Mouse (Mus musculus) forebrain, embryonic 16.5 days (tissue): ENCODE results near the gene Madcam1. TPM values are rescaled to one million over a fixed set of nuclear protein-coding genes. Genes with fewer than 3 reads are reported as not detected.

Experiments
- ATAC-seq: fragments of 200-750 bp; cut with Nextera tagmentation; 2 replicates; pipeline ENCODE4 v1.8.0; 2017; ENCODE audit warnings: mild to moderate bottlenecking, moderate library complexity
- H3K27ac ChIP-seq: fragments of 300-500 bp; sonication (generic); 2 replicates; pipeline ENCODE4 v1.5.1; 2014; ENCODE audit warnings: low read length, control low read depth
- H3K27me3 ChIP-seq: fragments of 300-500 bp; sonication (generic); replicated peaks from 2 replicates; pipeline ENCODE4 v1.6.1; 2014; ENCODE audit warnings: low read length; ENCODE audit not compliant: control insufficient read depth, insufficient read depth
- H3K36me3 ChIP-seq: fragments of 300-500 bp; sonication (generic); 2 replicates; pipeline ENCODE4 v1.6.1; 2014; ENCODE audit not compliant: control insufficient read depth, insufficient read depth
- H3K4me1 ChIP-seq: fragments of 300-500 bp; sonication (generic); replicated peaks from 2 replicates; pipeline ENCODE4 v1.6.1; 2014; ENCODE audit warnings: low read length; ENCODE audit not compliant: control insufficient read depth, insufficient read depth
- H3K4me2 ChIP-seq: fragments of 300-500 bp; sonication (generic); 2 replicates; pipeline ENCODE4 v1.6.1; 2014; ENCODE audit warnings: mild to moderate bottlenecking, low read length, control low read depth
- H3K4me3 ChIP-seq: fragments of 300-500 bp; sonication (generic); replicated peaks from 2 replicates; pipeline ENCODE4 v1.5.1; 2014; ENCODE audit warnings: mild to moderate bottlenecking, low read length, control low read depth
- H3K9ac ChIP-seq: fragments of 300-500 bp; sonication (generic); replicated peaks from 2 replicates; pipeline ENCODE4 v1.6.1; 2014; ENCODE audit warnings: low read depth, low read length, control low read depth
- H3K9me3 ChIP-seq: fragments of 300-500 bp; sonication (generic); 2 replicates; pipeline ENCODE4 v1.6.1; 2016; ENCODE audit warnings: low read length; ENCODE audit not compliant: control insufficient read depth
- WGBS: fragments of 180-500 bp; shearing (Covaris S2); extraction: QIAGEN DNeasy Blood & Tissue Kit; methylation state at CpG from one replicate; pipeline ENCODE4 v1.1.7; 2014; 5-methylcytosine and 5-hydroxymethylcytosine counted together
- polyA plus RNA-seq: library from polyadenylated mRNA; unstranded; fragments of >200 nt; fragmentation: Nextera tagmentation; extraction: Ambion mirVana; gene quantifications from 2 replicates; pipeline ENCODE4 v1.2.1, GENCODE M21; 2015

Madcam1 gene
- 0.57 and 1.0 TPM in 2 replicates for polyA plus RNA-seq

DNA sequence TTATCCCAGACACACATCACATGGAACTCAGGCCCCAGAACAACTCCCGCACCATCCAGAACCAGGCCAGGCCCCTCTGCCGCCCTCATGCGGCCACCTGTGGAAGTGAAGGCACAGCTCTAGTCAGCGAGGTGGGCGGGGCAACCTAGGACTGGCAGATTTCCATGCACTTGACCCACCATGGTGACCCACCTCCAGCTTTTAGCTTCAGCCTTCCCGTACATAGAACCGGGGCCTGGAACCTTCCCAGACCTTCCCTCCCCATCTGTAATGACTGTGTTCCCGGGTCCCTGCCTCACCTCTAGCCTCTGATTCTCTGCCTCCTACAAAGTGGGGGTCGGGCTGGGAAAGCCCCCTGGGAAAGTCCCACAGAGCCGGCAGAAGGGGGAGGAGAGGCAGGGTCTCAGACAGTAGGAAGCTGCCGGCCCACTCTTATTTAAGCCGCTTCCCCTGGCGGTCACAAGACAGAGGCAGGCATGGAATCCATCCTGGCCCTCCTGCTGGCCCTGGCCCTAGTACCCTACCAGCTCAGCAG lies at the start of gene Madcam1:
TSS of gene Madcam1 (plus strand) at position 429 of the 535 bp plus-strand sequence.
- Histone ChIP-seq H3K9me3 (no peaks in the 10 kb centered on the region), H3K4me3 (no peak within 1 kb of the TSS), H3K27ac (no peak within 1 kb of the TSS), H3K36me3 (no peaks in the 10 kb centered on the region), H3K27me3 (no peaks in the 10 kb centered on the region), H3K4me1 (peaks cover 7% of the 10 kb centered on the region), H3K4me2 (no peak within 1 kb of the TSS), H3K9ac (no peak within 1 kb of the TSS)
- 12% methylated on average over 13 of the region's 13 CpGs for WGBS
- ATAC-seq, result no peak

DNA sequence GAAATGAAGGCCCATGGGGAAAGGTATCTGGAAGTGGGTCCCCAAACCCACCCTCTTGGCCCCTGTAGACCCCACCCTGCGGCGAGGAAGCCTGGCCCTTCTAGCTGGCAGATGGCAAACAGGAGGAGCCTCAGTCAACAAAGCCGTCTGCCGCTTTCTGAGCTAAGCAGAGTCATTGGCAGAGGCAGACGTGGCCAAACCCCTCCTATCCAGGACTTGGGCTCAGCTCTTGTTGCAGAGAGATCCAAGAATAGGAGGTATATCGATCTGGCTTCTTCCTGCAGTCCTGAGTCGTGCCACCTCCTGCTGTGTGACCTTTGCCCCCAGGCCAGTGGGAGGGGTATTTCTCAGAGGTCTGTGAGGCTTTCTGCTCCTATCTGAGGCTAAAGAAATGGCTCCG lies 48.5 kb upstream of the Madcam1 start:
- Histone ChIP-seq H3K27me3 (peaks cover 19% of the 10 kb centered on the region), H3K4me1 (peaks cover 21% of the 10 kb centered on the region), H3K4me2 (no peak overlapping the region), H3K36me3 (no peaks in the 10 kb centered on the region), H3K27ac (no peak overlapping the region), H3K4me3 (no peak overlapping the region), H3K9ac (no peak overlapping the region), H3K9me3 (no peaks in the 10 kb centered on the region)
- 8% methylated on average over 8 of the region's 8 CpGs for WGBS
- ATAC-seq, result peak; percentile 19; the same call in 1 of the 2 replicates

GRCm38 (mm10) chr10:79616376-79616775 lies 48.0 kb upstream of the Madcam1 start:
- peaks cover 21% of the 10 kb centered on the region for H3K4me1 ChIP-seq
- H3K4me2 ChIP-seq, result no peak overlapping the region
- ATAC-seq, result no peak
- H3K9me3 ChIP-seq, result no peaks in the 10 kb centered on the region
- H3K36me3 ChIP-seq, result no peaks in the 10 kb centered on the region
- H3K9ac ChIP-seq, result no peak overlapping the region
- H3K27me3 ChIP-seq, result peaks cover 16% of the 10 kb centered on the region
- 83% methylated on average over 5 of the region's 5 CpGs for WGBS
- no peak overlapping the region for H3K27ac ChIP-seq
- no peak overlapping the region for H3K4me3 ChIP-seq

DNA sequence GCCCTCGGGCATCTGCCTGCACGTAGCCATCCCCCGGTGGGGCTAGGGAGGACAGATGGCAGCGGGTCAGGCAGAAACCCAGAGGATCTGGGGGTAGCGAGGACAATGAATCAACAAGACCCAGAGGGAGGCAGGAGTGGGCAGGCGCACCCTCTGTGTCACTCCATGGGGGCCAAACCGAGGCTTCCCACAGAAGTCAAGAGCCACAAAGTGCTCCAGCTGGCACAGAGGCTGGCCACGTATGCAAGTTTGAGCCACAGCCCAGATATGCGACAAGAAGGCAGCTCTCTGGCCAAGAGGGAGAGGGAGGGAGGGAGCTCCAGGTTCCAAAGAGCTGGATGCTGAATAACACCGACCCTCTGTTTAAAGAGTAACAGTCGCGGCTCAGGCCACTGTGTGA lies 40.4 kb upstream of the Madcam1 start:
- Histone ChIP-seq H3K27me3 (no peaks in the 10 kb centered on the region), H3K27ac (no peak overlapping the region), H3K4me1 (peaks cover 7% of the 10 kb centered on the region), H3K9me3 (no peaks in the 10 kb centered on the region), H3K4me3 (no peak overlapping the region), H3K36me3 (no peaks in the 10 kb centered on the region), H3K9ac (no peak overlapping the region), H3K4me2 (no peak overlapping the region)
- WGBS, result 60% methylated on average over 12 of the region's 12 CpGs
- no peak for ATAC-seq

DNA sequence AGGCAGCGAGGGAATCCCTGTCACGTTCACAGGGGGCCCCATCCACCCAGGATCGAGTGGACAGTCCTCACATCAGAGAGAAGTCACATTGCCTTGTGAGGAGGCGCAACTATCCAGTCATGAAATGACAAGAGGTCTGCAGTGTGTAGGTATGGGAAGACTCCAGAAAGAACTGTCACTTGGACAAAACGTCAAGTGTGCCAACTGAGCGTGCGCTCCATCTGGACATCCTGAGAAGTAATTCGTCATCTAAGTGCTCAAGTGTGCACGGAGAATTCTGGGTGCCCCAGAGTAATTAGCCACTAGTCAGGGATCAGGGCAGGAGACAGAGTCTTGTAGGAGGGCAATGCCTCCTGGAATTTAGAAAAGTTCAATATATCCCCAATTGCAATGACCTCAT lies 39.0 kb upstream of the Madcam1 start:
- H3K4me3 ChIP-seq, result no peak overlapping the region
- WGBS, result 76% methylated on average over 9 of the region's 9 CpGs
- no peaks in the 10 kb centered on the region for H3K9me3 ChIP-seq
- no peaks in the 10 kb centered on the region for H3K36me3 ChIP-seq
- no peak for ATAC-seq
- H3K9ac ChIP-seq, result no peak overlapping the region
- H3K27ac ChIP-seq, result no peak overlapping the region
- H3K27me3 ChIP-seq, result no peaks in the 10 kb centered on the region
- peaks cover 7% of the 10 kb centered on the region for H3K4me1 ChIP-seq
- no peak overlapping the region for H3K4me2 ChIP-seq

DNA sequence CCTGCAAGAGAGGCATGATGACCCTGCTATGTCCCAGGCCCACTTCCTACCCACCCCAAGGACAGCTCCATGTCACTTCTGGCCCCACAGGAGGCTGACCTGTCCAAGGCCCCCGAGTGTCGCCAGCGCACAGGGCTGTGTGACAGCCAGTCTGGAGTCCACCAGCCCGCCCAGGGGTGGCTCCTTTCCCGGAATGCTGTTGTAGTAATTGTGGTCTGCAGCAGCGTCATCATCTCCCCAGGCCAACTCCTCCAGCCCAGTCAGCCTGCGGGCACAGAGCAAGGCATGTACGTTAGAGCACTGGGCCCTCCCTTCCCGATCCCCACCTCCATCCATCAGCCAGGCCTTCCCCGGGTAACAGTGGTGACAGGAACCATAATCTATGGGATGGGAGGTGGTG lies 38.2 kb upstream of the Madcam1 start:
- ATAC-seq, result no peak
- H3K4me2 ChIP-seq, result no peak overlapping the region
- H3K4me1 ChIP-seq, result peaks cover 7% of the 10 kb centered on the region
- 90% methylated on average over 10 of the region's 10 CpGs for WGBS
- H3K27me3 ChIP-seq, result no peaks in the 10 kb centered on the region
- H3K36me3 ChIP-seq, result no peaks in the 10 kb centered on the region
- H3K4me3 ChIP-seq, result no peak overlapping the region
- H3K9me3 ChIP-seq, result no peaks in the 10 kb centered on the region
- no peak overlapping the region for H3K9ac ChIP-seq
- no peak overlapping the region for H3K27ac ChIP-seq

GRCm38 (mm10) chr10:79628377-79628776 lies 36.0 kb upstream of the Madcam1 start:
- no peaks in the 10 kb centered on the region for H3K36me3 ChIP-seq
- peak overlapping the region; percentile 39; the same call in 1 of the 2 replicates for H3K27ac ChIP-seq
- no peak overlapping the region for H3K4me2 ChIP-seq
- peak; percentile 74 for ATAC-seq
- no peak overlapping the region for H3K4me3 ChIP-seq
- H3K27me3 ChIP-seq, result no peaks in the 10 kb centered on the region
- no peaks in the 10 kb centered on the region for H3K9me3 ChIP-seq
- no peak overlapping the region for H3K9ac ChIP-seq
- H3K4me1 ChIP-seq, result peaks cover 7% of the 10 kb centered on the region
- 55% methylated on average over 5 of the region's 5 CpGs for WGBS

- ATAC-seq, result no peak; the same call in 1 of the 2 replicates
- Histone ChIP-seq H3K4me2 (no peak overlapping the region), H3K36me3 (no peaks in the 10 kb centered on the region), H3K4me3 (no peak overlapping the region), H3K9ac (no peak overlapping the region), H3K27me3 (no peaks in the 10 kb centered on the region), H3K9me3 (no peaks in the 10 kb centered on the region), H3K27ac (no peak overlapping the region; the same call in 1 of the 2 replicates), H3K4me1 (peaks cover 7% of the 10 kb centered on the region)
- 43% methylated on average over 4 of the region's 4 CpGs for WGBS
Observed at GRCm38 (mm10) chr10:79631432-79631831, 32.9 kb upstream of the Madcam1 start.

DNA sequence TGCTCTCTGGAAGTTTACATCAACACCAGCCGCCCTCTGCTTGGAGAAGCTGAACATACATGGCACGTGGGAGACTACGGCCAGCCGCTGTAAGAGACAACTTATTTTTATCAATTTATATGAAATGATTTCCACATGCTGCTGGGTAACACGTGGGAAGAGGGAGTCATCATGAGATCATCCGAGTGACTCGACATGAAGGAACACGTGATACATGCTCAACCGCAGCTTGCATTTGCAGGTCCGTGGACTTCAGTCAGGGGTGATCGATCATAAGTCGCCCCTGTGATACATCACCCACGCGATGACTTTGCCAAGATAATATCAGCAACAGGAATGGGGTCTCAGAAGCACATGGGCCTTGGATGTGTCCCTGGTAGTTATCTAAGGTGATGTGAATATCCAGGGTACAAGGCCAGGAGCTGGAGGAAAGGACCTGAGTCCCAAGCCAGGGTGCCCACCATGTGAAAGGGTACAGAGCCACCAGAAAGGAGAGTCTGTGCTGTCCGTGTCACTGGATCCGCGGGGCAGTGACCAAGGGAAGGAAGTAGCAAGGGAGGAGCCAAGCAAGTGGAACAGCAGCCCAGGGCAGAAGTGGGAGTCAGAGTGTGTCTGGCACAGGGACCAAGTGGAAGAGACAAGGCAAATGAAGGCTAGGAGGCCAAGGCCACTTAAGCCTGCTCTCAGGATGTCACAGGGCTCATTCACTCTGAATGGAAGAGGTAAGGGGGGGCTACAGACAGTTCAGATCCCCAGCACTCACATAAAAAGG lies 31.2 kb upstream of the Madcam1 start:
- Histone ChIP-seq H3K27ac (no peak overlapping the region), H3K4me1 (peaks cover 11% of the 10 kb centered on the region), H3K36me3 (no peaks in the 10 kb centered on the region), H3K9me3 (no peaks in the 10 kb centered on the region), H3K4me2 (no peak overlapping the region), H3K4me3 (no peak overlapping the region), H3K27me3 (no peaks in the 10 kb centered on the region), H3K9ac (no peak overlapping the region)
- ATAC-seq, result no peak
- 89% methylated on average over 17 of the region's 17 CpGs for whole genome bisulfite sequencing
